Mouse (Mus musculus) ES-E14 (cell line): Measurements from ENCODE around the gene Mblac2. TPM values are rescaled to one million over a fixed set of nuclear protein-coding genes. Genes with fewer than 3 reads are reported as not detected.

ENCODE experiments used
- DNase-seq: peaks from one replicate; pipeline ENCODE4 v3.0.0-alpha.2; 2013; ENCODE audit warnings: low read depth, low spot score
- H3K27ac ChIP-seq: 2 replicates; pipeline ENCODE4 v1.5.1; 2012; ENCODE audit warnings: low read depth, mild to moderate bottlenecking, low read length, moderate library complexity, mixed read lengths; ENCODE audit not compliant: poor library complexity, insufficient read depth, severe bottlenecking
- H3K36me3 ChIP-seq: 2 replicates; pipeline ENCODE4 v1.6.1; 2012; ENCODE audit warnings: mild to moderate bottlenecking, low read length, moderate library complexity, mixed read lengths; ENCODE audit not compliant: control insufficient read depth, poor library complexity, insufficient read depth, severe bottlenecking
- H3K4me1 ChIP-seq, 2 experiments: fragments of 150-350 bp in 1 of 2; sonication (generic) in 1 of 2; 2 replicates each; pipeline ENCODE4 v1.6.1; 2012; ENCODE audit warnings: low read length in 2 of 2, mild to moderate bottlenecking in 1 of 2, mixed read lengths in 1 of 2; ENCODE audit not compliant: control insufficient read depth in 2 of 2, insufficient read depth in 2 of 2, poor library complexity in 1 of 2
- H3K4me3 ChIP-seq, 2 experiments: fragments of 150-350 bp in 1 of 2; sonication (generic) in 1 of 2; 2 replicates each; pipeline ENCODE4 v1.5.1; 2012; ENCODE audit warnings: low read length in 2 of 2, low read depth in 1 of 2, mild to moderate bottlenecking in 1 of 2, mixed read lengths in 1 of 2; ENCODE audit not compliant: insufficient read depth in 1 of 2, poor library complexity in 1 of 2, severe bottlenecking in 1 of 2
- H3K9ac ChIP-seq: 2 replicates; pipeline ENCODE4 v1.6.1; 2012; ENCODE audit warnings: low read depth, mild to moderate bottlenecking, low read length, mixed read lengths; ENCODE audit not compliant: poor library complexity, insufficient read depth, severe bottlenecking
- H3K9me3 ChIP-seq: fragments of 150-350 bp; sonication (generic); 2 replicates; pipeline ENCODE4 v1.6.1; 2012; ENCODE audit warnings: low read depth, mild to moderate bottlenecking, low read length; ENCODE audit not compliant: control insufficient read depth, insufficient read depth
- CHD2 ChIP-seq: IDR thresholded peaks from 2 replicates; pipeline ENCODE4 v1.6.1; 2014; ENCODE audit warnings: mild to moderate bottlenecking, low read depth, low read length, inconsistent platforms
- HCFC1 ChIP-seq: IDR thresholded peaks from 2 replicates; pipeline ENCODE4 v1.6.1; 2012; ENCODE audit warnings: low read length, inconsistent platforms, borderline replicate concordance; ENCODE audit not compliant: insufficient read depth
- MAFK ChIP-seq: IDR thresholded peaks from 2 replicates; pipeline ENCODE4 v1.6.1; 2014; ENCODE audit warnings: mild to moderate bottlenecking, low read depth, low read length, inconsistent platforms; ENCODE audit not compliant: insufficient read depth
- ZC3H11A ChIP-seq: IDR thresholded peaks from 2 replicates; pipeline ENCODE4 v1.6.1; 2012; ENCODE audit warnings: low read depth, mild to moderate bottlenecking, inconsistent platforms, low read length, borderline replicate concordance
- ZNF384 ChIP-seq: IDR thresholded peaks from 2 replicates; pipeline ENCODE4 v1.6.1; 2012; ENCODE audit warnings: low read depth, low read length, inconsistent platforms
- in situ Hi-C, 2 experiments: fragments of 600-800 bp; cut with MboI; formaldehyde crosslinking; loops; one replicate each; pipeline ENCODE4 v1.15.1; 2025; ENCODE audit warnings: low sequenced_read_pairs in 2 of 2, inconsistent platforms in 1 of 2; ENCODE audit not compliant: unreplicated experiment in 2 of 2
- total RNA-seq: library from RNA; depleted of rRNA; stranded (reverse); fragments of 300-350 nt; gene quantifications from 2 replicates; pipeline ENCODE4 v1.2.3, GENCODE M21; 2012

Mblac2 gene
- total RNA-seq, 1 experiment, result 1.3 TPM

DNA sequence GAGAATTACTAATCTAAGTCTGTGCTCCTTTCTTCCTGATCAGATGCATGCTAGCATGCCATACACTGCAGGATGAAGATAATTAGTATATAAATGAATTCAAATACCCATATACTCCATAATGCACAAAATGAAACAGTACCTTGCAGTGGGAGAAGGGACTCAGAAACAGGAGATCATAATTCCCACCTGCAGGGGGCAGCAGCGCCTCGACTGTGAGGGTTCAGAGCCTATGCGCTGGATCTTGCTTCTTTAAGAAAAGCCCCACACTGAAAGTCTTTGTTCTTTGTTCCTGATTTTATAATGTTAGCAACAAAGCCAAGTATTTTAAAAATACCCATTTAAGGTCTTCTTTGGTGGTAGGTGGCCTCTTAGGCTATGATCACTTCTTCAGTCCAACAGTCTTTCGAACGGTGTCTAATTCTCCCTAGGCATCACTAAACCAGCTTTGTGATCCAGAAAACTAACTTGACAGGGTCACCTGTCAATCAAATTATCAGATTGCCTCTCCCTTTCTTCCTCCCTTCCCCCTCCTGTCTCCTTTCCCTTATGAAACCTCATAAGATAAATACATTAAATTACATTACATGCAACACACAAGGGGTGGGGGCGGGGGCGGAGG, 56.0 kb downstream of the Mblac2 start:
- in situ Hi-C loops, result loop anchor here in 1 of 2 experiments (10.0 kb wide), 1 partner anchor 332 kb away; no protein-coding TSS in a partner anchor
- DNase-seq, result peak; percentile 46
- Histone ChIP-seq H3K27ac (no peak overlapping the region), H3K4me3 (no peak overlapping the region), H3K9ac (no peak overlapping the region), H3K36me3 (no peaks in the 10 kb centered on the region), H3K9me3 (no peaks in the 10 kb centered on the region), H3K4me1 (no peaks in the 10 kb centered on the region)
- peak; percentile 54; the same call in 1 of the 2 replicates for TF ChIP-seq ZC3H11A
- TF ChIP-seq ZNF384, result no peak

DNA sequence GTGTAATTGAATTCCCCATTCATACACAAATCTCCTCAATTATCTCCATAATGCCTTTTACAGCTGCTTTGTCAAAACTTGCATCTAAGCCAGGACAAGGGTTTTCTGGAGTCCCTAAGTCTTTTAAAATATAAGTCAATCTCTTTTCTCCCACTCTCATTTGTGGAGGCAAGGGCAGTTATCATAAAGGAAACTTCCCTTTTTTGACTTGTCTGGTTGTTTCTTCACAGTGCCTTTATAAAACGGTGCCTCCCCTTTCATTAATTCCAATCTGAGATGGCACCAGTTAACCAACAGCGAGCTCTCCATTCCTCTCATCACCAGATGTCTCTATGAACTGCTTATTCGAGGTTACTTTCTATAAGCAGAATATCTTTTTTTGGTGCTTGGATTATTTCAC, 65.1 kb downstream of the Mblac2 start:
- no peak overlapping the region for H3K4me3 ChIP-seq
- H3K27ac ChIP-seq, result no peak overlapping the region
- no peak for DNase-seq
- no peaks in the 10 kb centered on the region for H3K9me3 ChIP-seq
- no peak for TF ChIP-seq MAFK
- TF ChIP-seq ZNF384, result no peak
- no peak for TF ChIP-seq HCFC1
- no peak for TF ChIP-seq CHD2
- TF ChIP-seq ZC3H11A, result no peak
- H3K4me1 ChIP-seq, result no peaks in the 10 kb centered on the region
- no peaks in the 10 kb centered on the region for H3K36me3 ChIP-seq
- H3K9ac ChIP-seq, result no peak overlapping the region
- in situ Hi-C loops, result no loop called here

GRCm38 (mm10) chr13:81782475-81782874, 71.3 kb downstream of the Mblac2 start:
- peak overlapping the region; percentile 65 to 76 for H3K4me3 ChIP-seq
- in situ Hi-C loops, result no loop called here

GRCm38 (mm10) chr13:81782971-81783404, 71.8 kb downstream of the Mblac2 start, which contains the start of gene Cetn3:
Cetn3 (plus strand) TSS chr13:81783077.
- H3K9ac ChIP-seq, result peak within 1 kb of the TSS; percentile 90
- peaks cover 3% of the 10 kb centered on the region; the same call in 1 of the 2 replicates for H3K36me3 ChIP-seq
- H3K4me3 ChIP-seq, result peak within 1 kb of the TSS; percentile 75 to 76
- H3K9me3 ChIP-seq, result no peaks in the 10 kb centered on the region
- DNase-seq, result peak; percentile 95
- no peak for TF ChIP-seq ZC3H11A
- TF ChIP-seq CHD2, result peak; percentile 90
- 0 out of 2 replicates have a peak, but pooled peaks have one; percentile 19 for TF ChIP-seq MAFK
- no peak for TF ChIP-seq ZNF384
- TF ChIP-seq HCFC1, result no peak
- H3K4me1 ChIP-seq, result peaks cover 0 to 4% of the 10 kb centered on the region in 2 experiments; a peak in 1 of 4 replicates
- H3K27ac ChIP-seq, result peak within 1 kb of the TSS; percentile 90
- in situ Hi-C loops, result no loop called here

More at GRCm38 (mm10) chr13:81782475-81782874, 71.3 kb downstream of the Mblac2 start:
- Histone ChIP-seq H3K27ac (no peak overlapping the region), H3K4me1 (peaks cover 0 to 4% of the 10 kb centered on the region in 2 experiments; a peak in 1 of 4 replicates), H3K9ac (peak overlapping the region; percentile 75), H3K36me3 (peaks cover 3% of the 10 kb centered on the region; the same call in 1 of the 2 replicates), H3K9me3 (no peaks in the 10 kb centered on the region)
- peak; percentile 17 for DNase-seq
- TF ChIP-seq ZNF384 (no peak), HCFC1 (no peak), CHD2 (no peak), MAFK (no peak), ZC3H11A (no peak)
